Mouse (Mus musculus): ENCODE measurements around the gene Pon3.
A peak's percentile ranks its signal among the peaks of the same experiment; 100 is the strongest.

Pon3 gene

DNA sequence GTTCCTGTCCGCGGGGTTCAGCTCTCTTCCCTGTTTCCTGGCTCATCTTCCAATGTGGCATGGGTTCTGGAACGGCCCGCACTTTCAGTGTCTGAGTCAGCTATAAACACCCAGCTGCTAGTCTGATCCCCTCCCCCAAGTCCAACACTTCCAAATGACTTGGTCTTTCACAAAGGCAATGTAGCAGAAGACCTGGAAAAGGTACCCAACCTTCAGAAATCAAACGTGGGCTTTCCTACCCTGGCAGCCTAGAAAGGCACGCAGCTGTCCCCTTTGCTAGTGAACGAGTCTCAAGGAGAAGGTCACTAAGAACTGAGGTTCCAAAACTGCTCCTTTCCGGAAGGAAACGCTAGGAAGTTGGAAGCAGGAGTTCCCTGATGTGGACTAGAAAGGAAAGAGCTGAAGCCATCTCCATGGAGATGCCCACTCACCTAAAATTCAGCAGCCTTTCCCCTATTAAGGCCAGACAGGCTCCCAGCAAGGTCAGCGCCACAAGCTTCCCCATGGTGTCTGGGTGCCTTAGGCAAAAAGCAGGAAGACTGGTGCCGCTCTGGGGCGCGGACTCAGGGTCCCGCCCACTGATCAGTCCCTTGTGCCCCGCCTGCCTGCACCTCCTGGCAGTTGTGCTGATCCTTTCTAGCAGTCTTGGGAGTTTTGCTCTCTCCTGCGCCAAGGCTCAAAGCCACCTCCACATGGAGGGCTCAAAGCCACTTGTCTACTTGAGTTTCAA, at the start of gene Pon3:
TSS of gene Pon3 (minus strand) at position 565 of the 730 bp plus-strand sequence.
- DNase-seq (ENCODE audit: low spot score in 2 of 2) = peak in 1 of 2 experiments; percentile 8

- no peak for DNase-seq (ENCODE audit: low spot score in 2 of 2)
These were observed 48.9 kb upstream of the Pon3 start for GRCm38 (mm10) chr6:5304956-5305355.

DNA sequence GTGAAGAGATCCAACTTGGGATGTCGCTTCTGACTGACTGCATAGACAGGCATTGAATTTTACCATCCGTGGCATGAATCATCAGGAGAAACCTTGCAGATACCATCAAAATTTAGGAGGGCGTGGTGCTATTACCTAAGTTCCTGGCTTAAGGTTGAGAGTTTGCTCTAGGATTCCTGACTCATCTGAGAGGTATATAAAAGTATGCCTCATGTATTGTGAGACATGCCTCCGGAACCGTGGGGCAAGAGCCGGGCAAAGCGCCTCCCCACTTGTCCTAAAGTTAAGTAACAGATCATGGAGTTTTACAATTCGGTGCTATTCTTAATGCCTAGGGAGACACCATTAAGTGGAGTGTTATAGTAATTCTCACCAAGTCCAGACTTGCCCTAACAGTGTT, 44.5 kb upstream of the Pon3 start:
- no peak for DNase-seq (ENCODE audit: low spot score in 2 of 2)

- DNase-seq (ENCODE audit: low spot score in 2 of 2) = no peak
These were observed 43.5 kb upstream of the Pon3 start for GRCm38 (mm10) chr6:5299561-5299960.

GRCm38 (mm10) chr6:5298092-5298554, 42.0 kb upstream of the Pon3 start, which contains the start of gene Pon2:
Gene Pon2 (minus strand): TSS chr6:5298455.
- peak in 1 of 2 experiments; percentile 18 for DNase-seq (ENCODE audit: low spot score in 2 of 2)

DNA sequence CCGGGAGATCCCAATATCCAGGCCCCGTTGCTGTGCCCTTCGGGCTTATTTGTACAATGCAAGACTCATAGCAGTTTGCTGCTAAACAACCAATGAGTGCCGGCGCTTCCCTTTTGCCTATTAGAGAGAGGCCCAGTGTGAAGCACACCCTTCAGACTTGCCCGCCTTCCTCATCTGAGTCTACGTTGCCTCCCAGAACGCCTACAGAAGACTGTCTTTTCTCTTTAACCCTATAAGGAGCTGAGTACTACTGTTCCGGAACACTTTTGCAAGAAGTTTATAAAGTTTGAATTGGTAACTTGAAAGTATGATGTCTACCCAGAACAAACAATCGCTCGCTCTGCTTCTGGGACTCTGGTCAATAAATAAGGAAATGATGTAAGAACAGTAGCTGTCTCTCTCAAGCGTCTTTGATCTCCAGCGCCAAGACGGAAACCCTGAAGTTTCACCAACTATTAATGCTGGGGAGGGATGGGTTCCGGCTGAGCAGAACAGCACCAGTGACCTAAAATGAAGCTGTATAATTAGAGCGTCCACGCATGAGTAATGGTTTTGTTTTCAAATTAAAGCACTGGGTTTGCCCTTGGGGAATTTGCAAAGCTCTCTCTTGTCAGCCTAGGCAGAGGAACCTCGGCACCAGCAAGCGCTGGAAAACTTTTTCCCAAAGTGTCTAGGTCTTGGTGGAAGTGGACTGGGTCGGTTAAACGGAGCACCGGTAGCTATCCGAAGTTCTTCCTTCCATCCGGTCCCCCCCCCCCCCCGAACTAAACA, 41.4 kb upstream of the Pon3 start:
- DNase-seq (ENCODE audit: low spot score in 2 of 2) = peak in 1 of 2 experiments; percentile 25

DNA sequence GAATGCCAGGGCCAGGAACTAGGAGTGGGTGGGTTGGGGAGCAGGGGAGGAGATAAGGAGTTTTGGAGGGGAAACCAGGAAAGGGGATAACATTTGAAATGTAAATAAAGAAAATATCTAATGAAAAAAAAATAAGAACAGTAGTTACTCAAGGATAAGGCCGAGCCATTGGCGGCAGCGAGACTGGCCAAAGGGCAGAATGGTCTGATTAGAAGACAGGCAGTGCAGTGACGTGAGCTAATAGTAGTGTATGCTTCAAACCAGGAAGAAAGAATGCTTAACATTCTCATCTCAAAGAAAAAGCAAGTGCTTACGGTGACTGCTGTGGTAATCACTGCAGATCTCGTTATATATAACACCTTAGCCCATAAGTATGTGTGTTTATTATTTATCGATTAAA, 40.0 kb upstream of the Pon3 start:
- DNase-seq (ENCODE audit: low spot score in 2 of 2) = no peak

- no peak for DNase-seq (ENCODE audit: low spot score in 2 of 2)
These were observed 38.8 kb upstream of the Pon3 start for GRCm38 (mm10) chr6:5294659-5295449.

DNA sequence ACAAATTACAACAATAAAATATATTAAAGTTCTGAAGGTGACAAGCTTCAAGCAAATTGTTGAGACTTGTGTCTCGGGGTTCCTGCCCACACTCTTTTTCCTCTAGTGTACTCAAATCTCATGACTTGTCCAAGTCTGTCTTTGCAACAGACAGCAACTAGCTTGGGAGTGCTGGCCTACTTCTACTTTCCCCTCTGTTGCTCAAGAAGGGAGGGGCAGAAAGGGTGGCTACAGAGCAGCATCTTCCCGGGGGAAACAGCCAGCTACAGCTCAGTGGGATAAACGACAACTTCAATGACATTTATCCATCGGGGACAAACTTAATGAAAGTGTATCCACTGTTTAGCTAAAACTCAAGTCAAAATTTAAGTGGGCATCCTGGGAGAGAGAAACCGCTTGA, 36.8 kb upstream of the Pon3 start:
- no peak for DNase-seq (ENCODE audit: low spot score in 2 of 2)

GRCm38 (mm10) chr6:5291450-5291849, 35.4 kb upstream of the Pon3 start:
- no peak for DNase-seq (ENCODE audit: low spot score in 2 of 2)

GRCm38 (mm10) chr6:5287919-5288318, 31.8 kb upstream of the Pon3 start:
- DNase-seq (ENCODE audit: low spot score in 2 of 2) = no peak

DNA sequence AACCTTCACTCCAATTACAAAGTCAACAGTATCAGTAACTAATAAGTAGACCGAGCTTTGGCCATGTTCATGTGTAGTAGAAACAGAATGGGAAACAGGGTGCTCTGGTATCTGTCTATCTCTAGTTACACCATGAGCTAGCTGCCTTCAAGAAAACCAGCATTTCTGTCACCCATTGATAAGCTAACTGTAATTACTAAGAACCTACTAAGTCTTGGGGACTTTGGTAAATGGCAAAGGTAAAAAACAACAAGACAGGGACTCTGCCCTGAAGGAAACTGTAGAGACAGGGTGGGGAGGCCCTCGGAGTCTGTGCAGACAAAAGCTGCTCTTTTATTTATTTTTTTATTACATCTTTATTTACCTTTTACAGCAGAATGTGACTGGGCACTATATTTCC, 31.3 kb upstream of the Pon3 start:
- no peak for DNase-seq (ENCODE audit: low spot score in 2 of 2)

DNA sequence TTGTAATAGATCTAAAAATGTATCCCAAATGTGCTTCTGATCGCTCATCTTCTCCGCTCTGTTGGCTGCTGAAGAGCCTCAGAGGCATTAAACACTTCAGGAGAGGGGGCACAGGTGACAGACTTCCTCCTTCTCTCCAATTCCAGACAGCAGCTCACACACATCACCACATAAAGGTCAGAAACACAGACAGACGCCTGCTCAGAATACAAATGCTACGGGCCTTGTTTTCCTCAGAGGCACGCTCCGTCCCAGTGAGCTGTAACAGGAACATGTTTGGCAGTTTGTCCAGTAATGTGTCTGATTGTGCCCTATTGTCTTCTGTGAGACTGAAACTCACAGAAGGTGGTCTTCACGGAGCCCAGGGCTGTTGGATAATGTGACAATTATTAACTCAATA, 26.3 kb upstream of the Pon3 start:
- no peak for DNase-seq (ENCODE audit: low spot score in 2 of 2)

DNA sequence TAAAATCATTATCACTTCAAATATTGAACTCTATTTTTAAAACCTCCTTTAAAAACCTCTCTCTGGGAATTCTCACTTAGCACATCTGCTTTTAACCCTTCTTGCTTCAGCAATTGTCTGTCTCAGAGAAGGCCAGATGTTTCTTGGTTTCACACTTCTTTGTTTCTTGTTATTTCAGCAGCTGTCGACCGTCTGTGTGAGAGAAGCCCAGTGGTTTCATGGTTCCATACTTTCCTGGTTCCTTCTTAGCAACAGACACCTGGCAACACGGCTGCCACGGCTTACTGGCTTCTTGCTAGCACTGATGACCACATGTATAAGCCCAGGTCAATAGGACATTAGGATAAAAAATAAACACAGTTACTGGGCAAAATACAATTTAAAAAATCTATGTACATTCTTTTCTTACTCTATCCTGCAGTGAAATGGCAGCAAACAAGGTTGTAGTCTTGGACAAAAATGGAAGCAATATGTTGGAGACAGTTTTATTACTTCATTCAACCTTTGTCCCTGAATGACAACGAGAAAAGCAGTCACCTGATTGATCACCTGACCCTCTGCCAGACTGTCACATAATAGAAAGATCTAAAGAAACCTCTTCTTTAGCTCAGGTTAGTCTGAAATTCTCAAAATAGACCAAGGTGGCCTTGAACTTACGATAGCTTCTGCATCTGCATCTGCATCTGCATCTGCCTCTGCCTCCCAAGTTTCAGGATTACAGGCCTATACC, 24.7 kb upstream of the Pon3 start:
- no peak for DNase-seq (ENCODE audit: low spot score in 2 of 2)

DNA sequence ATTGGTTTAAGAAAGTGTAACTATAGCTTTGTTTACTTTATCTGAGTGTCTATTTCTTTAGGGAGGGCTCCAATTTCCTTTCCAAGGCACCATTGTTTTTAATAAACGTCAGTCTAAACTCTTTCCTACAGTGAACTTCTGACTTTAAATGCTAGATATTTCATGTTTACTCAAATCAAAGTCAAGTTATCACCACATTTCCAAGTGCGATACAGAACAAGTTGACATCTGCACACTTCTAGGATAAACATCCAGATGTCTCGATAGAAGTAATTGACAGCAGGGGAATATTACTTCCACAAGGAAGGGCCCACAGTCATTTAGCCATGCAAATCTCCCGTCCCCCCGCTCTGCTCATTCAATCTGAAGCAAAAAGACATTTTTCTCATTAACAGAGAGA, 21.9 kb upstream of the Pon3 start:
- DNase-seq (ENCODE audit: low spot score in 2 of 2) = no peak

- no peak for DNase-seq (ENCODE audit: low spot score in 2 of 2)
These were observed 13.6 kb upstream of the Pon3 start for GRCm38 (mm10) chr6:5269641-5270040.

DNA sequence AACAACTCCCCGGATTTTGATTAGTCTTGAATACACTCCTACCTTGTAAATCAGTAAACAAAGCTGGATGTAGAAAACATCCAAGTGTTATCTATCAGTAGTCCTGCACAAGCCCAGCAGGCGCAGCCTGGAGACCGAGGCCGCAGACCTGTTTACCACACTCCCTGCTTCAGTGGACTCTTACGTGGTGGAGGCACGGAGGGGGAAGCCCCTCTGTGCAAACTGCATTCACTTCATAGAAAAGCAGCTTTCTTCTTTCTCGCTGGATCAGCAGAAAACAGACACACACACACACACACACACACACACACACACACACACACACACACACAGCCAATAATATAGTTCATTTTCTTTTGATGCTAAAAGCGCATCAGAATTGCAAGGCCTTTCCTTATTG, 8.7 kb upstream of the Pon3 start:
- DNase-seq (ENCODE audit: low spot score in 2 of 2) = no peak

DNA sequence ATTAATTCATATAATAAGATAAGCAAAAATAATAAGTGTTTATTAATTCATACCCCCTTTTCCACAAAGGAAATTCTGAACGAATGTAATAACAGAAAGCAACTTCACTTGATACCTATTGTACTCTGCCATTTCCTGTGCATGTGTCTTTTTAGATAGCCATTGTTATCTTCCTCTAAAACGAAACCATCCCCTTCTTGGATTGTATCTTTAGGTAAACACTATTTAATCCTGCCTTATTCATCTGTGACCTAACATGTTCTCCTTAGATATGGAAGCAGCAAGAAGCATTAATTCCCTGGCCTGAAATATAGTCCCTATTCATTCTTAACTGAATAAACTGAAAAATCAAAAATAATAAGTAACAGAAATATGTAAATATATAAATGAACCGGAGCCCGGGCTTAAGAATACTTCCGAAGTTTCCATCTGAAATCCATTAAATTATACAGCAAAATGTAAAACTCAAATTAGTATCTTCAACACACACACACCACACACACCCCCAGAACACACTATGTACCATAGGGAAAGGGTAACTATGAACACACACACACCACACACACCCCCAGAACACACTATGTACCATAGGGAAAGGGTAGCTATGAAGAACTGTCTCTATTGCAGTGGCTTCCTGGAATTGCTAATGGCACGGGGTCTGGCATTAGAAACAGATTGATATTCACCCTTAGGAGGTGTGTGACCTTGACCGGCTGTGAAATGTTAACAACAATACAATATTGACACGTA, 7.3 kb upstream of the Pon3 start:
- no peak for DNase-seq (ENCODE audit: low spot score in 2 of 2)

DNA sequence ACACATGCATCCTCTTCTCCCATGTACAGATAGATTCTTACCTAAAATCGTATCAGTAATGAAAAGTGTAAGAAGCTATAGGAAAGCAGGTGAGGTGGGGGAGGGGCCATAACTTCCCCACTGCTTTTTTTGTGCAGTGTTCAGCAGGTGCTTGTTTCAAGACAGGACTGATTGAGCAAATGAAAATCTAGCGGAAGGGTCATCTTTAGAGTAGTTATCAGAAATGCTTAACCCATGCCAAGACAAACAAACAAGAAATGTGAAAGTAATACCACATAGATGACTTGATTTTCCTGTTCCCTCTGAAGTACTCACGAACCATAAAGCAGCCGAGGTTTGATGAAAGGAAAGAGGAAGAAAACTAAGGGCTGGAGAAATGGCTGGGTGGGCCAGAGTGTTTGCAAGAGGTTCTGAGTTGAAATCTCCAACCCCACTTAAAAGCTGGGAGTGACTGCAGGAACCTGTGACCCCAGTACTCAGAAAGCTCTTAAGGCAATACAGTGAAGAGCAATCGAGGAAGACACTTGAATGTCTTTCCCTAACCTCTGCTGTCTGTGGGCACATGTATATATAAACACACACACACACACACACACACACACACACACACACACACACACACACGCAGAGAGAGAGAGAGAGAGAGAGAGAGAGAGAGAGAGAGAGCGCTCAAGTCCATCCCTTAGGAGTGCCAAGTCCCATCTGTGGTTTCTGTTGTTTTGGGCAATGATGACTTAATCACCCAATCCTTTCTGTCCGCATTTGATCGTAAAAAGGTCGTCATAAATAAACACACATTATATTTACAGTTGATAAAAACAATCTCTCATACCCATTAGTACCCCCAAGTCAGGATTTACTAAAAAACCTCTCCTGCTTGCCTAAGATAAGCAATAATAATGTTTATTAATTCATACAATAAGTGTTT, 6.5 kb upstream of the Pon3 start:
- no peak for DNase-seq (ENCODE audit: low spot score in 2 of 2)

DNA sequence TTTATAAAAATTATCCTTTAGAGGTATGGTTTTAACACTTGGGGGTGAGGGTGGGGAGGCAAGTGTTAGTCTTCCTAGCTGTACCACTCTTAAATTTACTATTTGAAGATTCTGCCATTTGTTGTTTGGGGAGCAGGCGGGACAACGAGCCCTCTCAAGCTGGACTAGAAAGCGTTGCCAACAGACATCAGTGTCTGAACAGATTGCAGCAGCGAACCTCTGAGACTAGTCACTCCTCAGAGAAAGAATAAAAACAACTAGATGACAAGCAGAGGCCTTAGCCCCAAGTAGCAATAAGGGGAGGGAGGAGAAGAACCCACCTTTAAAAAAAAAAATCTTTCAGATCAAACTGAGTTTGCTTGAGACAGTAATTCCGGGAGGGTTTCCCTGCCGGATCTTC, 795 bp downstream of the Pon3 start:
- no peak for DNase-seq (ENCODE audit: low spot score in 2 of 2)
